Mouse (Mus musculus): ENCODE measurements around the gene Gm16427. TPM values are rescaled to one million over a fixed set of nuclear protein-coding genes. Genes with fewer than 3 reads are reported as not detected.
"Not testable (repeated sequence)": the region's sequence is repeated elsewhere in the genome, so short reads cannot be mapped to it uniquely, and the experiment has no call there.

Gm16427 gene
- not detected in 2 replicates for polyA plus RNA-seq (2014; fragmentation: Nextera tagmentation; extraction: Ambion mirVana)

- H3K4me2 ChIP-seq (ENCODE audit: low read depth, low read length); H3K27ac ChIP-seq (ENCODE audit: low read depth, low read length); ATAC-seq (ENCODE audit: low read depth); H3K36me3 ChIP-seq (ENCODE audit: control insufficient read depth, insufficient read depth, low read length); H3K4me3 ChIP-seq (ENCODE audit: low read depth, low read length); H3K9ac ChIP-seq (replicated peaks; ENCODE audit: low read depth, low read length); H3K4me1 ChIP-seq (ENCODE audit: control insufficient read depth, insufficient read depth, low read length); H3K27me3 ChIP-seq (ENCODE audit: control insufficient read depth, insufficient read depth, low read length); H3K9me3 ChIP-seq (ENCODE audit: control insufficient read depth, low read length): not testable (repeated sequence)
- 58% methylated on average over 2 of the region's 3 CpGs for WGBS
These were observed at the start of gene Gm16427 for GRCm38 (mm10) chr5:93540100-93540499. Gene Gm16427 (minus strand): TSS chr5:93540200.

Other genes starting within 250 kb of the Gm16427 start
- not detected in 2 replicates for gene C87414, start 131.4 kb upstream of the Gm16427 start, polyA plus RNA-seq (2014; fragmentation: Nextera tagmentation; extraction: Ambion mirVana)